Mouse (Mus musculus) adrenal gland, adult 2 months (tissue): Measurements from ENCODE around the gene Gm5475. TPM values are rescaled to one million over a fixed set of nuclear protein-coding genes. Genes with fewer than 3 reads are reported as not detected.
A peak's percentile ranks its signal among the peaks of the same experiment; 100 is the strongest.

Source experiments
- DNase-seq: peaks from one replicate; pipeline ENCODE4 v3.0.0; 2021
- polyA plus RNA-seq: library from polyadenylated mRNA; depleted of rRNA; stranded (reverse); fragments of >200 nt; gene quantifications from 2 replicates; pipeline ENCODE4 v1.2.3, GENCODE M21; 2012; rRNA removed
- total RNA-seq, 2 experiments: library from RNA; stranded (reverse); gene quantifications; 2 replicates each; pipeline ENCODE4 v1.2.3; 2021

The Gm5475 gene
- total and polyA plus RNA-seq, 3 experiments, result 0.06 TPM; not detected in 2

DNA sequence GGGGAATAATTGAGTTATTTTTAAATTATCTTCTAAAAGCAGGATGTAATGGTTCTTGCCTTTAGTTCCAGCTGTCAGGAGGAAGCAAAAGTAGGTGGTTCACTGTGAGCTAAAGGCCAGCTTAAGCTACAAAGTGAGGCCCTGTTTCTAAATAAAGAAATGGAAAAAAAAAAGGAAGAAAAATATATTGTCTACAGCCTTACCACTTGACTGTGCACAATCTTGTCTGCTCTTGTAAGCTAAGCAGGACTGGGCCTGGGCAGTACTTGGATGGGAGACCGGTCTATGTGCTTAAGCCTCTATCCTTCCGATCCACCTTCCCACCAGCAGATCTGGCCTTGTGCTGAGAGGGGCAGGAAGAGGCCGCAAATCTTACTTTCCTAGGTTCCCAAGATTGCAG lies 27.5 kb downstream of the Gm5475 start:
- no peak for DNase-seq

DNA sequence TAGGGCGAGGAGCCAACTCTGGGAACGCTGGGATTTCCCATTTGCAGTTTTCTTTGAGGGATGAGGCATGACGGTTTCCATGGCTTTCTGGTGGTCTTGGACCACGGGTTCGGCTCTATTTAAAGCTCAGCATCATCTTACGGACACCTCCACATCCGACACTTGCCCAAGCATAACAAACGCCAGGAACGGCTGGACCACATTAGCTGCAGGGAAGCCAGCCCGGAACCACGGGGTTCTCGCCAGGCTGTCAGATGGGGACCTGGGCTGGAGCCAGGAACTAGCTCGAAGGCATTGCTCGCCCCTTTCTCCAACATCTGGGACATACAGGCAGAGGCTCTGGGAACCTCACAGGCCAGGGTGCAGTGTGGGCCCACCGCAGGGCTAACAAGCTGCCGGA lies 29.3 kb downstream of the Gm5475 start:
- DNase-seq, result no peak

- DNase-seq, result no peak
Observed at GRCm38 (mm10) chr15:100452486-100452885, 30.5 kb downstream of the Gm5475 start.

- no peak for DNase-seq
Observed at GRCm38 (mm10) chr15:100456356-100456991, 34.5 kb downstream of the Gm5475 start.

- DNase-seq, result peak; percentile 60
Observed at GRCm38 (mm10) chr15:100457340-100457739, 35.4 kb downstream of the Gm5475 start.

- DNase-seq, result peak; percentile 59
Observed at GRCm38 (mm10) chr15:100458055-100458454, 36.1 kb downstream of the Gm5475 start.

DNA sequence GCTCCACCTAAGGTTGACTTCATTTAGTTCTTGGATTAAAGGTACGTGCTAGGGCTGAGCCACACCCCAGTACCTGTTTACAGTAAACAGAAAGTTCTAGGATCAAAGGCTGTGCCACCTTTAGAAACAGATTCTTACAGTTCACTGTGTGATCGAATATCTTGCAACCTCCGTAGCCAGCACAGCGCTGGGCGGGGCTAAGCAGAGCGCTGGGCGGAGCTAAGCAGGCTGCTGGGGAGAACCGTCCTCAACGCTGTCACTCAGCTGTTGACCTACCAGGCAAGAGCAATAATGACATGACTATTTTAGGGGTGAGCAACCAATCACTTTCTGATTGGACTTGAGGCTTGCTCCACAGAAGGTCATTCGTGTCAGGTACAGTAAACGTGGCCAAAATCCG lies 39.0 kb downstream of the Gm5475 start:
- peak; percentile 64 for DNase-seq

GRCm38 (mm10) chr15:100461646-100462045 lies 39.7 kb downstream of the Gm5475 start:
- no peak for DNase-seq

DNA sequence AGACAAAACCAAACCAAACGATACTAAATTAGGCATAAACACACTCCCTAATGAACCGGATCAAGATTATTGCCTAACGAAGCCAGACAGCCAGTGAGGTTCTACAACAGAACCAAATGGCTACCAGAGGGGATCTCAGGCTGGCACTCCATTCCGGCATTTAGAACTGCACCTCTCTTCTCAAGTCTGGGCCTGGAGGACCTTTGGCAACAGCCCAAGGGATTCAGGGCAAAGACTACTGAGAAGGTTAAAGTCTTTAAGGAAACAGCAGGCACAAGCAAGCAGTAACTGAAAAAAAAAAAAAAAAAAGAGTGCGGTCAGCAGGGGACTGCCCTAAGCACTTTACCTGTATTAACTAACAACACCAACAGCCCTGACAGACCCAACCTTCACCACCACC lies 40.1 kb downstream of the Gm5475 start:
- DNase-seq, result no peak

DNA sequence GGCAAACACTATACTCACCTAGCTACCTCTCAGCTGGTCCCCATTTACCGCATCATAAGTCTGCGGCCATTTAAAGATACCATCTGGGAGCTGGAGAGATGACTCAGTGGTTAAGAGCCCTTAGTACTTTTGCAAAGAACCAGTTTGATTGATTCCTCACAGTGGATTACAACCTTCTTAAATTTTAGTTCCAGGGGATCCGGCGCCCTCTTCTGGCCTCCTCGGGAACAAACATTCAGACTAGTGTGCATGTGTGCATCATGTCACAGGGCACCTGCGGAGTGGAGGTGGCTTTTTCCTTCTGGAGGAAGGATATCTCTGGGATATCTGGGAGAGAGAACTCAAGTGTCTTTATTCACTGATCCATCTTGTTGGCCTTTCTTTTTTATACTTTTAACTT lies 41.8 kb downstream of the Gm5475 start:
- peak; percentile 83 for DNase-seq

GRCm38 (mm10) chr15:100465432-100465831 lies 43.5 kb downstream of the Gm5475 start:
- DNase-seq, result no peak

GRCm38 (mm10) chr15:100467738-100468137 lies 45.8 kb downstream of the Gm5475 start:
- DNase-seq, result no peak

DNA sequence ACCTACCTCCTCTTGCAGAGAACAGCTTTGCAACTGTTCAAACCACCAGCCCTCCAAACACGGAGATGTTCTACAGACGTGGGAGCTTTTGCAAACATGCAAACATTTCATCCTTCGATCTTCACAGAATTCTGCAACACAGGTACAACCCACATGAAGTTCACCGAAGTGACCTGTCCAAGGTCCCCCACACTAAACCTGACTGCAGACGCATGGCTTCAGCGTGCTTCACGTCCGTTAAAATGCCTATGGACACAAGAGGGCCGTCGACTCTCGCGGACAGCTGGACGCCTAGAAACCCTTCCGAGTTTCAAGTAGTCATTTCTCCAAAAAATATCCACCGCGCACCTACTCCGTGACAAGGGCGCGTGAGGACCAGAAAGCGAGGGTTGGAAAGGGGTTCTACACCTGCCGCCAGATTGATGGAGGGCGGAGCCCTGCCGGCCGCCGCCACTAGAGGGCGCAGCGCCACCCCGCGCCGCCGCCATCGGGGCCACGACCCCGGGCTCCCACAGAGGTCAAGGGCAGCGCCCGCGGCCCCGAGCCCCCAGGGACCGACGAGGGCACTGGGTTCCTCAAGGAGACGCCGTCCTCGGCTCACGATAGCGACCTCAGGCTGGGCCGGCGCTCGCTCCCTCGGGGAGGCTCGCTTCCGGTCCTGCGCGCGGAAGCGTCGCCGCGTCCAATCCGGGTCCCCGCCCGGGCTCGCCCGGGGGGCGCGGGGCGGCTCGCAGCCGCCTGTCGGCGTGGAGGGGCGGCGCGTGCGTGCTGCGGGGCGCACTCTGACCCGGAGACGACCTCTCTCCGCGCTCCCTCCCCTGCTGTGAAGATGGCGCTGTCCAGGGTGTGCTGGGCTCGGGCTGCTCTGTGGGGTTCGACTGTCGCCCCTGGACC lies 46.6 kb downstream of the Gm5475 start, which contains the start of gene Letmd1:
Letmd1 (plus strand) TSS at position 729 of the 894 bp plus-strand sequence.
- DNase-seq, result peak; percentile 94

DNA sequence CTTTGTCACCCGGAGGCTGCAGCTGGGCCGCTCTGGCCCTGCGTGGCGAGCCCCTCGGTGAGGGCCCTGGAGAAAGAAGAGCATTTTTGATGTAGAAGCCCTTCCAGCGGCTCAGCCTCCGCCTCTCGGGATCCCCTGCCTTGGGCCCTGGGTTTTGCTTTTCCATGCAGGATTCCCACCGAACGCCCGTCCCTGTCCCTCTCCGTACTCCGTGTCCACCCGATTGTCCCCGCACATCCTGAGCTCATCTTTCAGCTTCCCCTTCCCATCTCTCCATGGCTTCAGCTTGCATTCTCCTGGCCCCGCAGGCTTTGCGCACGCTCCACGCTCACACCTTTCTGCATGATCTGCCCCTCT lies 47.2 kb downstream of the Gm5475 start:
- no peak for DNase-seq

GRCm38 (mm10) chr15:100470037-100470436 lies 48.1 kb downstream of the Gm5475 start:
- DNase-seq, result no peak

DNA sequence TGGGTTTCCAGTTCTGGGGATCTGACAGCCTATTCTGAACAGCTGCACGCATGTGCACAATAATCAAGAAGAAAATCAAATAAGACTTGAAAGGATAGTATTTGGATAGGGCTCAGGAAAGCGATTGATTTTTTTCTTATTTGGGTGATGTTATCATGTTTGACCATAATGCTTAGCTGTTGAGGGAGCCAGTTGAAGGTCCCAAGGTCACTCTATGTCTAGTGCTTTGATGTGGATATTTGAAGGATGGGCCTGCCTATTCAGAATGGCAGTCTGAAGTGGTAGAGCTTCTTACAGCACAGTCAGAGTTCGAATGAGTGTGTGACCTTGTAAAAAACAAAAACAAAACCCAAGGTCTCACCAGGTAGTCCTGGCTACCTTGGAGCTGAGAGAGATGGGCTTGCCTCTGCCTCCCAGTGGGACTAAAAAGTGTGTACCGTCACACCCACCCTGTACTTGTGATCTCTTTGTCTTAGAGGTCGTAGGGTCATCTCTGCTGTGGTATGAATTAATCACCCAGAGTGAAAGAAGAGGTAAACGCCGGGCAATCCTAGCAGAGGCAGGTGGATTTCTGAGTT lies 52.1 kb downstream of the Gm5475 start:
- DNase-seq, result no peak

Other genes with a start within 250 kb of the Gm5475 start
- 10 to 100 TPM; 51.9 to 88.4 TPM for gene Atf1, start 194.3 kb upstream of the Gm5475 start, total RNA-seq
- 43.6 and 61.8 TPM in 2 replicates for gene Atf1, start 194.3 kb upstream of the Gm5475 start, polyA plus RNA-seq
- not detected for gene Tmprss12, start 141.3 kb upstream of the Gm5475 start, total RNA-seq
- not detected in 2 replicates for gene Tmprss12, start 141.3 kb upstream of the Gm5475 start, polyA plus RNA-seq
- gene Mettl7a1, start 118.0 kb upstream of the Gm5475 start, total RNA-seq, result 100 to 1,000 TPM; 117 to 142 TPM
- gene Mettl7a1, start 118.0 kb upstream of the Gm5475 start, polyA plus RNA-seq, result 69.8 and 78.4 TPM in 2 replicates
- gene Mettl7a3, start 87.2 kb upstream of the Gm5475 start, total RNA-seq, result under 1 TPM in 1 of 2 experiments, not detected in 1; 0.63 TPM
- gene Mettl7a3, start 87.2 kb upstream of the Gm5475 start, polyA plus RNA-seq, result 0.13 and 0.16 TPM in 2 replicates
- gene Methig1, start 69.0 kb upstream of the Gm5475 start, total RNA-seq, result under 1 TPM; 0.45 to 0.52 TPM
- 0.16 TPM in 1 of 2 replicates, not detected in the other for gene Methig1, start 69.0 kb upstream of the Gm5475 start, polyA plus RNA-seq
- 1 to 10 TPM in 1 of 2 experiments, under 1 TPM in 1; 0.78 to 3.6 TPM for gene Mettl7a2, start 68.9 kb upstream of the Gm5475 start, total RNA-seq
- gene Mettl7a2, start 68.9 kb upstream of the Gm5475 start, polyA plus RNA-seq, result not detected in 2 replicates
- under 1 TPM in 1 of 2 experiments, not detected in 1; 0.69 TPM for gene Higd1c, start 57.6 kb upstream of the Gm5475 start, total RNA-seq
- 0.28 TPM in 1 of 2 replicates, not detected in the other for gene Higd1c, start 57.6 kb upstream of the Gm5475 start, polyA plus RNA-seq
- gene Slc11a2, start 2.9 kb downstream of the Gm5475 start, total RNA-seq, result 100 to 1,000 TPM; 116 to 132 TPM
- 55.2 and 65.0 TPM in 2 replicates for gene Slc11a2, start 2.9 kb downstream of the Gm5475 start, polyA plus RNA-seq
- gene Letmd1, start 46.9 kb downstream of the Gm5475 start, total RNA-seq, result 100 to 1,000 TPM; 172 to 181 TPM
- 118 and 132 TPM in 2 replicates for gene Letmd1, start 46.9 kb downstream of the Gm5475 start, polyA plus RNA-seq
- gene Csrnp2, start 73.3 kb downstream of the Gm5475 start, total RNA-seq, result 1 to 10 TPM; 5.6 to 5.8 TPM
- 4.2 and 4.3 TPM in 2 replicates for gene Csrnp2, start 73.3 kb downstream of the Gm5475 start, polyA plus RNA-seq
- gene Tfcp2, start 129.9 kb downstream of the Gm5475 start, total RNA-seq, result 10 to 100 TPM; 14.2 to 25.1 TPM
- 24.5 and 24.8 TPM in 2 replicates for gene Tfcp2, start 129.9 kb downstream of the Gm5475 start, polyA plus RNA-seq
- gene Pou6f1, start 177.8 kb downstream of the Gm5475 start, total RNA-seq, result 10 to 100 TPM; 14.4 to 18.3 TPM
- gene Pou6f1, start 177.8 kb downstream of the Gm5475 start, polyA plus RNA-seq, result 25.1 and 32.5 TPM in 2 replicates
- gene Dazap2, start 193.2 kb downstream of the Gm5475 start, total RNA-seq, result 100 to 1,000 TPM; 211 to 277 TPM
- gene Dazap2, start 193.2 kb downstream of the Gm5475 start, polyA plus RNA-seq, result 887 and 1,091 TPM in 2 replicates
- 10 to 100 TPM; 41.7 to 44.2 TPM for gene Smagp, start 214.8 kb downstream of the Gm5475 start, total RNA-seq
- gene Smagp, start 214.8 kb downstream of the Gm5475 start, polyA plus RNA-seq, result 35.1 and 40.6 TPM in 2 replicates
- gene Bin2, start 247.4 kb downstream of the Gm5475 start, total RNA-seq, result 1 to 10 TPM; 3.1 to 4.2 TPM
- 2.8 and 3.7 TPM in 2 replicates for gene Bin2, start 247.4 kb downstream of the Gm5475 start, polyA plus RNA-seq